Mouse (Mus musculus) left cerebral cortex, adult 2 months (tissue): ENCODE data around the gene Tmem191c. TPM values are rescaled to one million over a fixed set of nuclear protein-coding genes. Genes with fewer than 3 reads are reported as not detected.

Source experiments
- DNase-seq, 2 experiments: peaks; one replicate each; pipeline ENCODE4 v3.0.0; 2021 to 2022; ENCODE audit warnings: low spot score in 2 of 2, mixed read lengths in 1 of 2; ENCODE audit errors: extremely low spot score in 1 of 2
- H3K27ac ChIP-seq: fragments of 200-600 bp; 2 replicates; pipeline ENCODE4 v1.8.1; 2022
- H3K4me3 ChIP-seq: fragments of 200-600 bp; 2 replicates; pipeline ENCODE4 v1.8.1; 2022
- CTCF ChIP-seq: fragments of 200-600 bp; IDR thresholded peaks from 2 replicates; pipeline ENCODE4 v1.8.1; 2022; ENCODE audit warnings: antibody characterized with exemption, mild to moderate bottlenecking, moderate library complexity
- intact Hi-C: fragments of 180-260 bp; cut with DNase I; formaldehyde crosslinking; loops from one replicate; pipeline ENCODE4 v1.15.1; 2025
- total RNA-seq, 2 experiments: library from RNA; stranded (reverse); gene quantifications; 2 replicates each; pipeline ENCODE4 v1.2.3; 2021

The Tmem191c gene
- total RNA-seq, 2 experiments from 2014 or later: 105 to 116 TPM

DNA sequence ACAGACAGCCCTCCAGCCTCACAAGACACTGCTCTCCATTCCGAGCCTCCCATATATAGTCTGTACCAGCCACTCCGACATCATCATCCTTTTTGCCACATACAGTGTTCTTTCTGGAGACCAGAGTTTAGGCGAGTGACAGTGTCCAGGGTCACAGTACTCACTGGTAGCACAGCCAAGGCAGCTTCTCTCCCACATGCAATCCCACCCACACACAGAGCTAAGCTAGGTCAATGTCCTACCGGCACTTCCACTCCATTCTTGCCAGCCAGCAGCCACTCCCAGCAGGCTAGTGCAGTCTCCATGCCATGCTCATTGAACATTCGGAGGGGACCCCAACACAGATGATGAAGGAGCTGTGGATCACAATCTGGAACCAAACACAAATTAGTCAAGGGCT, 31.6 kb downstream of the Tmem191c start:
- TF ChIP-seq CTCF: no peak
- no peak for DNase-seq
- H3K4me3 ChIP-seq: no peak overlapping the region
- no peak overlapping the region; the same call in 1 of the 2 replicates for H3K27ac ChIP-seq
- intact Hi-C loops: no loop called here

DNA sequence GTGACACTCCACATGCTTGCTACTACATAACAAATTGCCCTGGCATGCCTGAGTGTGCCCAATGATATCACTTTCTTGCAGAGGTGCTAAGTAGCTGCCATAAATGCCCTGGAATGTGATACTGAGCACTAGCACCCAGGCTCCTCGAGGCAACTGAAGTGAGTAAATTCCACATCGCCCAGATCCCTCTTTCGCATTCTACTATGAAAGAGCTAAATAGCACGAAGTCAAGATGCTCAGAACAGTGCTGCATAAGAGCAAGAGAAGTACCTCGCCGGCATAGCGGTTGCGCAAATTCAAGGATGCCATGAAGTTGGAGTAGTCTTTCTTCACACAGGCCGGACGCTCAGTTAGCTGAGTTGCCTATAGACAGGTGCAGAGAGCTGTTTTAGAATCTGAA, 33.2 kb downstream of the Tmem191c start:
- no peak overlapping the region for H3K27ac ChIP-seq
- H3K4me3 ChIP-seq: no peak overlapping the region
- intact Hi-C loops: no loop called here
- DNase-seq: no peak
- no peak for TF ChIP-seq CTCF

DNA sequence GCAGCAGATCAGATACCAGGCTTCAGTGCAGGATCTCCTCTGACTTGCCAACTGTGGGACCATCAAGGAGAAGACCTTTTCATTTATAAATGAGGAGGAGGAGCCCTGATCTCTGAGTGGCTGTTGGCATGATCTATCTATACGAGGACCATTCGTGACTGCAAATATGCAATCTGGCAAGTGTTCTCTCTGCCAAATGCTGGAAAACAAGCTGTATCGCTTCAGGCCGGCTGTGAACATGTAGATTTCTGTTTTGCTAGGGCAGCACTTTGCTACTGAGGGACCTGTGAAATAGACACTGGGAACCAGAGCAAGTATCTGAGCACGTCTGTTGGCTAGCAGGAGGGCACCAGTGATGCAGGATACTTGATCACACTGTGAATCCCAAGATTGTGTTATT, 36.7 kb downstream of the Tmem191c start:
- Histone ChIP-seq H3K4me3 (no peak overlapping the region), H3K27ac (no peak overlapping the region)
- intact Hi-C loops: no loop called here
- no peak for TF ChIP-seq CTCF
- no peak for DNase-seq

GRCm38 (mm10) chr16:17316554-17316953, 40.7 kb downstream of the Tmem191c start:
- no peak for DNase-seq
- no peak for TF ChIP-seq CTCF
- intact Hi-C loops: no loop called here
- H3K4me3 ChIP-seq: no peak overlapping the region
- peak overlapping the region; percentile 16; the same call in 1 of the 2 replicates for H3K27ac ChIP-seq

GRCm38 (mm10) chr16:17321481-17321880, 45.6 kb downstream of the Tmem191c start:
- H3K4me3 ChIP-seq: no peak overlapping the region
- peak overlapping the region; percentile 12; the same call in 1 of the 2 replicates for H3K27ac ChIP-seq
- intact Hi-C loops: no loop called here
- no peak for TF ChIP-seq CTCF
- no peak for DNase-seq

- Histone ChIP-seq H3K4me3 (no peak overlapping the region), H3K27ac (no peak overlapping the region)
- no peak for DNase-seq
- intact Hi-C loops: no loop called here
- TF ChIP-seq CTCF: no peak
Measured at GRCm38 (mm10) chr16:17324745-17325144, 48.9 kb downstream of the Tmem191c start.

DNA sequence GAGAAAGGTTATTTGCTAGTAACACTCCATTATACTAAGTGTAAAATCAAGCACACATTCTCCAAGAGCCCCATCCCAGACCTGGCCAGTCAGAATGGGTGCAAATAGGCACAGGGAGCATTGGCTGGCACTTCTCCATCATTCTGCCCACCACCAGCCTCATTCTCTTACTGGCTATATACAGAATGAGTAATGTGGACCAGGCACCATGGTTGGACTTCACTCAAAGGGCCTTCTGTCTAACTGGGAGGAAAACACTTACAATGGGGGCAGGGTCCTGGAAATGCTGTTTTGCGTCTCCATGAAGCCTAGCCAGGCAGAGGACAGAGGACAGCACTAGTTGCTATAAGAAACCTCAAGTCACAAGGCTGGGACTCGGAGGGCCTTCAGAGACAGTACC, 50.2 kb downstream of the Tmem191c start:
- Histone ChIP-seq H3K4me3 (no peak overlapping the region), H3K27ac (peak overlapping the region; percentile 72)
- no peak for TF ChIP-seq CTCF
- intact Hi-C loops: no loop called here
- DNase-seq: no peak

- intact Hi-C loops: no loop called here
- Histone ChIP-seq H3K27ac (peak overlapping the region; percentile 66), H3K4me3 (no peak overlapping the region)
- DNase-seq: no peak
- no peak for TF ChIP-seq CTCF
Measured at GRCm38 (mm10) chr16:17329848-17330570, 54.1 kb downstream of the Tmem191c start.

- no peak for DNase-seq
- intact Hi-C loops: no loop called here
- no peak for TF ChIP-seq CTCF
- H3K27ac ChIP-seq: peak within 1 kb of the TSS; percentile 55
- no peak within 1 kb of the TSS for H3K4me3 ChIP-seq
Measured at GRCm38 (mm10) chr16:17331116-17331515, 55.2 kb downstream of the Tmem191c start, which contains the start of gene Serpind1. Gene Serpind1, plus strand, starts transcription at chr16:17331371.

- Histone ChIP-seq H3K27ac (no peak overlapping the region), H3K4me3 (no peak overlapping the region)
- TF ChIP-seq CTCF: no peak
- no peak for DNase-seq
- intact Hi-C loops: no loop called here
Measured at GRCm38 (mm10) chr16:17331855-17332254, 56.0 kb downstream of the Tmem191c start.

Other genes starting within 250 kb of the Tmem191c start
- 10 to 100 TPM; 36.4 to 40.6 TPM for gene Ypel1, start 206.4 kb upstream of the Tmem191c start, total RNA-seq
- 10 to 100 TPM; 85.3 to 89.8 TPM for gene Ppil2, start 164.8 kb upstream of the Tmem191c start, total RNA-seq
- 1 to 10 TPM; 1.1 to 2.5 TPM for gene 2610318N02Rik, start 150.9 kb upstream of the Tmem191c start, total RNA-seq
- 10 to 100 TPM; 20.2 to 25.2 TPM for gene Sdf2l1, start 143.7 kb upstream of the Tmem191c start, total RNA-seq
- 10 to 100 TPM; 24.0 to 25.4 TPM for gene Ydjc, start 131.5 kb upstream of the Tmem191c start, total RNA-seq
- gene Ccdc116, start 128.8 kb upstream of the Tmem191c start, total RNA-seq: 1 to 10 TPM; 1.3 to 2.1 TPM
- gene Ube2l3, start 73.4 kb upstream of the Tmem191c start, total RNA-seq: 100 to 1,000 TPM; 140 to 146 TPM
- 1 to 10 TPM; 1.8 to 2.0 TPM for gene Rimbp3, start 67.5 kb upstream of the Tmem191c start, total RNA-seq
- 1 to 10 TPM; 5.3 to 6.0 TPM for gene Hic2, start 42.5 kb upstream of the Tmem191c start, total RNA-seq
- gene Serpind1, start 55.3 kb downstream of the Tmem191c start, total RNA-seq: 1 to 10 TPM; 1.8 to 2.8 TPM
- gene Snap29, start 129.9 kb downstream of the Tmem191c start, total RNA-seq: 10 to 100 TPM; 19.2 to 21.3 TPM
- 100 to 1,000 TPM; 343 to 370 TPM for gene Pi4ka, start 130.2 kb downstream of the Tmem191c start, total RNA-seq
- gene Crkl, start 175.9 kb downstream of the Tmem191c start, total RNA-seq: 10 to 100 TPM; 31.9 to 36.7 TPM
- 100 to 1,000 TPM; 148 to 171 TPM for gene Aifm3, start 213.5 kb downstream of the Tmem191c start, total RNA-seq
- gene Lztr1, start 232.6 kb downstream of the Tmem191c start, total RNA-seq: 100 to 1,000 TPM; 182 to 193 TPM